Mouse (Mus musculus) forebrain, postnatal 0 days (tissue): ENCODE results near the gene Gm15557. TPM values are rescaled to one million over a fixed set of nuclear protein-coding genes. Genes with fewer than 3 reads are reported as not detected.

Experiments used
- ATAC-seq: fragments of 200-750 bp; cut with Nextera tagmentation; 2 replicates; pipeline ENCODE4 v1.8.0; 2017; ENCODE audit warnings: mild to moderate bottlenecking, moderate library complexity
- DNase-seq: peaks from one replicate; pipeline ENCODE4 v3.0.0-alpha.2; 2015
- H3K27ac ChIP-seq: fragments of 300-500 bp; sonication (generic); 2 replicates; pipeline ENCODE4 v1.5.1; 2014; ENCODE audit warnings: low read depth, mild to moderate bottlenecking, antibody characterized with exemption, low read length, moderate library complexity, mixed read lengths
- H3K27me3 ChIP-seq: fragments of 300-500 bp; sonication (generic); 2 replicates; pipeline ENCODE4 v1.6.1; 2014; ENCODE audit warnings: mild to moderate bottlenecking, low read length, mixed read lengths; ENCODE audit not compliant: insufficient read depth
- H3K36me3 ChIP-seq: fragments of 300-500 bp; sonication (generic); 2 replicates; pipeline ENCODE4 v1.6.1; 2014; ENCODE audit warnings: mild to moderate bottlenecking, moderate library complexity; ENCODE audit not compliant: insufficient read depth
- H3K4me1 ChIP-seq: fragments of 300-500 bp; sonication (generic); 2 replicates; pipeline ENCODE4 v1.6.1; 2014; ENCODE audit warnings: antibody characterized with exemption; ENCODE audit not compliant: insufficient read depth
- H3K4me2 ChIP-seq: fragments of 300-500 bp; sonication (generic); 2 replicates; pipeline ENCODE4 v1.6.1; 2014; ENCODE audit warnings: low read depth, mild to moderate bottlenecking, moderate library complexity
- H3K4me3 ChIP-seq: fragments of 300-500 bp; sonication (generic); 2 replicates; pipeline ENCODE4 v1.5.1; 2014; ENCODE audit warnings: low read depth, low read length, mixed read lengths
- H3K9ac ChIP-seq: fragments of 300-500 bp; sonication (generic); 2 replicates; pipeline ENCODE4 v1.6.1; 2014; ENCODE audit warnings: mild to moderate bottlenecking
- H3K9me3 ChIP-seq: fragments of 300-500 bp; sonication (generic); 2 replicates; pipeline ENCODE4 v1.6.1; 2016; ENCODE audit warnings: low read length
- CTCF ChIP-seq: sonication (generic); IDR thresholded peaks from 2 replicates; pipeline ENCODE4 v1.5.1; 2016; ENCODE audit warnings: antibody characterized with exemption, control low read depth, low read depth
- WGBS: fragments of 180-500 bp; shearing (Covaris S2); extraction: QIAGEN DNeasy Blood & Tissue Kit; methylation state at CpG from one replicate; pipeline ENCODE4 v1.1.7; 2014; 5-methylcytosine and 5-hydroxymethylcytosine counted together
- polyA plus RNA-seq: library from polyadenylated mRNA; unstranded; fragments of >200 nt; fragmentation: Nextera tagmentation; extraction: Ambion mirVana; gene quantifications from 2 replicates; pipeline ENCODE4 v1.2.1, GENCODE M21; 2015
- total RNA-seq: library from RNA; depleted of rRNA; stranded (reverse); fragments of >200 nt; gene quantifications from 2 replicates; pipeline ENCODE4 v1.2.3, GENCODE M21; 2014

Gm15557 gene
- total and polyA plus RNA-seq, 2 experiments from 2014 or later: not detected

GRCm38 (mm10) chr2:155945124-155945523, 4.6 kb downstream of the Gm15557 start, which contains the start of gene Gdf5:
Gene Gdf5, minus strand, starts transcription at chr2:155945367.
- DNase-seq (peak; percentile 21), ATAC-seq (no peak)
- WGBS: 17% methylated on average over 13 of the region's 13 CpGs
- H3K27ac ChIP-seq: 0 out of 2 replicates have a peak within 1 kb of the TSS, but pooled peaks have one; percentile 1
- no peak within 1 kb of the TSS for H3K4me3 ChIP-seq
- peak within 1 kb of the TSS; percentile 27 for H3K4me2 ChIP-seq
- H3K9me3 ChIP-seq: no peaks in the 10 kb centered on the region
- 0 out of 2 replicates have a peak within 1 kb of the TSS, but pooled peaks have one; percentile 10 for H3K9ac ChIP-seq
- no peaks in the 10 kb centered on the region for H3K36me3 ChIP-seq
- no peaks in the 10 kb centered on the region for H3K27me3 ChIP-seq
- no peak for TF ChIP-seq CTCF
- H3K4me1 ChIP-seq: no peaks in the 10 kb centered on the region

- no peaks in the 10 kb centered on the region for H3K36me3 ChIP-seq
- ATAC-seq: no peak
- H3K27me3 ChIP-seq: no peaks in the 10 kb centered on the region
- H3K4me3 ChIP-seq: no peak overlapping the region
- TF ChIP-seq CTCF: no peak
- no peaks in the 10 kb centered on the region for H3K4me1 ChIP-seq
- H3K9me3 ChIP-seq: no peaks in the 10 kb centered on the region
- no peak for DNase-seq
- H3K9ac ChIP-seq: no peak overlapping the region
- 34% methylated on average over 5 of the region's 5 CpGs for WGBS
- no peak overlapping the region; the same call in 1 of the 2 replicates for H3K4me2 ChIP-seq
- no peak overlapping the region for H3K27ac ChIP-seq
Measured at GRCm38 (mm10) chr2:155945580-155945979, 5.1 kb downstream of the Gm15557 start.

GRCm38 (mm10) chr2:155946069-155946468, 5.5 kb downstream of the Gm15557 start:
- H3K9ac ChIP-seq: no peak overlapping the region

GRCm38 (mm10) chr2:155946499-155946898, 6.0 kb downstream of the Gm15557 start:
- Histone ChIP-seq H3K27me3 (no peaks in the 10 kb centered on the region), H3K9ac (no peak overlapping the region), H3K4me2 (no peak overlapping the region), H3K36me3 (no peaks in the 10 kb centered on the region), H3K4me3 (no peak overlapping the region), H3K27ac (no peak overlapping the region), H3K9me3 (no peaks in the 10 kb centered on the region), H3K4me1 (no peaks in the 10 kb centered on the region)
- no peak for DNase-seq
- TF ChIP-seq CTCF: no peak
- no peak for ATAC-seq
- 5% methylated on average over 4 of the region's 4 CpGs for WGBS

More at GRCm38 (mm10) chr2:155946069-155946468, 5.5 kb downstream of the Gm15557 start:
- DNase-seq: peak; percentile 78
- H3K4me1 ChIP-seq: no peaks in the 10 kb centered on the region
- no peaks in the 10 kb centered on the region for H3K9me3 ChIP-seq
- TF ChIP-seq CTCF: peak; percentile 82
- no peaks in the 10 kb centered on the region for H3K36me3 ChIP-seq
- 4% methylated on average over 7 of the region's 7 CpGs for WGBS
- H3K27ac ChIP-seq: no peak overlapping the region
- no peak overlapping the region for H3K4me3 ChIP-seq
- ATAC-seq: no peak
- H3K4me2 ChIP-seq: no peak overlapping the region
- no peaks in the 10 kb centered on the region for H3K27me3 ChIP-seq

- no peaks in the 10 kb centered on the region for H3K27me3 ChIP-seq
- DNase-seq (no peak), ATAC-seq (no peak)
- no peaks in the 10 kb centered on the region for H3K36me3 ChIP-seq
- H3K9me3 ChIP-seq: no peaks in the 10 kb centered on the region
- no peak overlapping the region for H3K4me3 ChIP-seq
- no peak overlapping the region for H3K4me2 ChIP-seq
- no peak for TF ChIP-seq CTCF
- H3K9ac ChIP-seq: no peak overlapping the region
- H3K27ac ChIP-seq: no peak overlapping the region
- H3K4me1 ChIP-seq: no peaks in the 10 kb centered on the region
- WGBS: 53% methylated on average over 5 of the region's 5 CpGs
Measured at GRCm38 (mm10) chr2:155947390-155948002, 7.0 kb downstream of the Gm15557 start.

GRCm38 (mm10) chr2:155949362-155949761, 8.8 kb downstream of the Gm15557 start:
- no peak for ATAC-seq
- DNase-seq: no peak
- H3K4me2 ChIP-seq: no peak overlapping the region

GRCm38 (mm10) chr2:155952006-155952405, 11.5 kb downstream of the Gm15557 start:
- ATAC-seq (peak; percentile 28; the same call in 1 of the 2 replicates), DNase-seq (peak; percentile 79)
- no peaks in the 10 kb centered on the region for H3K27me3 ChIP-seq
- no peak overlapping the region for H3K4me2 ChIP-seq
- no peaks in the 10 kb centered on the region for H3K36me3 ChIP-seq
- no peaks in the 10 kb centered on the region for H3K9me3 ChIP-seq
- no peaks in the 10 kb centered on the region for H3K4me1 ChIP-seq
- H3K9ac ChIP-seq: no peak overlapping the region
- no peak overlapping the region for H3K27ac ChIP-seq
- peak; percentile 75 for TF ChIP-seq CTCF
- H3K4me3 ChIP-seq: no peak overlapping the region

More at GRCm38 (mm10) chr2:155949362-155949761, 8.8 kb downstream of the Gm15557 start:
- H3K36me3 ChIP-seq: no peaks in the 10 kb centered on the region
- H3K27me3 ChIP-seq: no peaks in the 10 kb centered on the region
- H3K27ac ChIP-seq: no peak overlapping the region
- no peaks in the 10 kb centered on the region for H3K4me1 ChIP-seq
- WGBS: 16% methylated on average over 6 of the region's 6 CpGs
- H3K9me3 ChIP-seq: no peaks in the 10 kb centered on the region
- H3K9ac ChIP-seq: no peak overlapping the region
- H3K4me3 ChIP-seq: no peak overlapping the region
- TF ChIP-seq CTCF: no peak
